Mouse (Mus musculus): ENCODE data around the gene Zfp94. TPM values are rescaled to one million over a fixed set of nuclear protein-coding genes. Genes with fewer than 3 reads are reported as not detected.

Gene Zfp94
- polyA plus RNA-seq, 1 experiment from 2014 or later, result 18.2 TPM

DNA sequence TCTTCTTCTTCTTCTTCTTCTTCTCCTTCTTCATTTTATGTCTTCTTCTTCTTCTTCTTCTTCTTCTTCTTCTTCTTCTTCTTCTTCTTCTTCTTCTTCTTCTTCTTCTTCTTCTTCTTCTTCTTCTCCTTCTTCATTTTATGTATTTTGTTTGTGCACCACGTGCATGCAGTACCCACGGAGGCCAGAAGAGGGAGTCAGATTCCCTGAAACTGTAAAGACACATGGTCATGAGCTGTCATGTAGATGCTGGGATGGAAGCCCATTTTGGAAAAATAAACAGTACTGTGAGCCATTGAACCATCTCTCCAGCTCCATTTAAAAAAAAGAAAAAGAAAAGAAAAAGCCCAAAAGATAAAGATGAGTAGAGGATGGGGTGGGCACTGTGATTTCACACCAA is 21.8 kb upstream of the Zfp94 start:
- no peak for ATAC-seq (ENCODE audit: low read depth)
- no peaks in the 10 kb centered on the region for H3K36me3 ChIP-seq
- no peak overlapping the region for H3K9ac ChIP-seq
- H3K4me1 ChIP-seq (replicated peaks), result no peaks in the 10 kb centered on the region
- H3K4me3 ChIP-seq, result no peak overlapping the region
- WGBS, result 43% methylated on average over 2 of the region's 2 CpGs
- peaks cover 17% of the 10 kb centered on the region for H3K27me3 ChIP-seq
- H3K27ac ChIP-seq (replicated peaks), result no peak overlapping the region
- no peaks in the 10 kb centered on the region for H3K9me3 ChIP-seq
- no peak overlapping the region for H3K4me2 ChIP-seq

DNA sequence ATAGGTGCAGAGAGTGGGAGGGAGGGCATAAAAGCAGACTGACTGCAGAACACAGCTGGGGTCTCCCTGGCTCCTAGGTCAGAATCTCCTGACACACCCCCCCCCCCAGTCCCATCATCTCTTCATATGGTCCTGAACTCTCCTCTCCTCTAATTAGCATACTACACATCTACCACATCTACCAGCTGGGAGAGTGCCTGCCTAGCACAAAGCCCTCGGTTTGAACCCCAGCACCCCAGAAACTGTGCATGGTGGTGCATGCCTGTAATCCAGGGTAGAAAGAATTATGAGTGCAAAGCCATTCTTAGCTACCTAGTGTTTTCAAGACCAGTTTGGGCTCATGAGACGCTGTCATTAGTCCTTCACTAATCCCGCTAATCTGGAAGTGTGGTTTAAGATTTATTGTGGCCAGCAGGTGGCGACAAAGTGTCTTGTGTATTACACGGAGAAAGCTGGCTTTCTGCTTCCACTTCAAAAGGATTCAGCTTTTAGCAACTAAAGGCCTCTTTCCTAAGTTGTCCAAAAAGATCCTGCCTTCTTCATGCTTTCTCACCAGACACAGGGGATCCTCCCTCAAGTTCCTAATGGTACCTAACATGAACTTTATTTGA is 19.3 kb upstream of the Zfp94 start:
- H3K27ac ChIP-seq (replicated peaks), result no peak overlapping the region
- 0 out of 2 replicates have a peak, but pooled peaks cover under 1% of the 10 kb centered on the region for H3K4me1 ChIP-seq (replicated peaks)
- H3K36me3 ChIP-seq, result no peaks in the 10 kb centered on the region
- H3K27me3 ChIP-seq, result peaks cover 25% of the 10 kb centered on the region
- no peak overlapping the region for H3K4me2 ChIP-seq
- H3K9me3 ChIP-seq, result no peaks in the 10 kb centered on the region
- 0 out of 2 replicates have a peak, but pooled peaks have one; percentile 61 for ATAC-seq (ENCODE audit: low read depth)
- WGBS, result 14% methylated on average over 5 of the region's 5 CpGs
- no peak overlapping the region for H3K4me3 ChIP-seq
- H3K9ac ChIP-seq, result no peak overlapping the region

DNA sequence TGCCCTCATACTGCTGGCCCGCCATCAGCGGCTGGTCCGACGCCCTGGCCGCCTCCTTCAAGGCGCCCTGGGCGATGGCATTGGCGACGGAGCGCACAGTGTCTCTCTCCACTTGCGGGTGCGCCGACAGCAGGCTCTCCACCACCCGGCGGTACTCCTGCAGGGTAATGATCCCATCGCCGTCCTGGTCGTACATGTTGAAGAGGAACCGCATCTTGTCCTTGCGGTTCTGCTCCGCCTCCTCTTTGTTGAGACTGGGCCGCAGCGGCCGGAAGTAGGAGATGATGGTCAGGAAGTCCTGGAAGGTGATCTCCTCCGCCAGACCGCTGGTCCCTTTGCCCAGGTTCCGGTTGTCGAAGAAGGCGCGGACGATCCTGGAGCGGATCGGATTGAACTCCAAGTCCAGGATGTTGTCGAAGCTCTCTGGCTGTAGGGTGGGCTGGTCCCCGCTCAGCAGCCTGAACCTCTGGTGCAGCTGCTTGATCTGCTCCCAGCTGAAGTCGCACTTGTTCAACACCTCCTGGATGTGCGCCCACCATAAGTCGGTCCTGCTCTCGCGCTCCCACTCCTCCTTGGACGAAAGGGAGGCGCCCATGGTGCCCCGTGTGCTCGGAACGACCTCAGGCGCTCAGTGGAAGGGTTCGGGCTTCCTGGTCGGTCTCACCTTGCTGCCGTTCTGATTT is 17.0 kb upstream of the Zfp94 start, which contains the start of gene Tescl:
Tescl (minus strand) TSS at position 633 of the 683 bp plus-strand sequence.
- no peaks in the 10 kb centered on the region for H3K9me3 ChIP-seq
- no peak within 1 kb of the TSS for H3K9ac ChIP-seq
- no peak within 1 kb of the TSS for H3K27ac ChIP-seq (replicated peaks)
- no peak for ATAC-seq (ENCODE audit: low read depth)
- H3K4me3 ChIP-seq, result 0 out of 2 replicates have a peak within 1 kb of the TSS, but pooled peaks have one; percentile 9
- WGBS, result 47% methylated on average over 49 of the region's 49 CpGs
- peak within 1 kb of the TSS; percentile 15; the same call in 1 of the 2 replicates for H3K4me2 ChIP-seq
- H3K4me1 ChIP-seq (replicated peaks), result 0 out of 2 replicates have a peak, but pooled peaks cover 11% of the 10 kb centered on the region
- H3K27me3 ChIP-seq, result peaks cover 25% of the 10 kb centered on the region
- no peaks in the 10 kb centered on the region for H3K36me3 ChIP-seq

DNA sequence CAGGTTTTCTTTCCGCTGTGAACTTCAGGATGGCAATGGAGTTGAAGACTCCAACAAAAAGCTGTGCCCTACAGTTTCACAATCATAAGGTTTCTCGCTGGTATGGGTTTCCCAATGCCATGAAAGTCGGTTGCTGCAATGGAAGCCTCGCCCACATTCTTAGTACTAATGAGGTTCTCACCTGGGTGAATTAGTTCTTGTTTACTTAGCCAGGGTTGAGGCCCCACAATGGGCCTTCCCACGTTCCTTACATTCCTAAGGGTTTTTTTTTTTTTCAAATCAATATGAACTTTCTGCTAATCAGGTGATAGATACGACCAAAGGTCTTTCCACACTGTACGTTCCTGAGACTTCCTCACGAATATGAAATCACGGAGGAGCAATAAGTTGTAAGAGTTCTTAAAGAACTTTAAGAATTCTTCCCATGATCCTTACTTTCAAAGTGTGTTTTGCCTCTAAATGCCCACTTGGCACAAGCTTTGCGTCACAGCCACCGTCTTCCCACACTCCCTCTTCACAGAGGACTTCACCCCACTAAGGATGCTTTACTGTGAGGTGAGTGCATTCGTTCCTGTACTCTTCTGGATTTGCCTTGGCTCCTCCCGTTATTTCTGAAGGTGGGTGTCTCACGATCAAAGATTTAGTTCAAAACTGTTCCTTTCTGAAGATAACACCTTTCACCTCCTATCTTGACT is 11.0 kb upstream of the Zfp94 start:
- Histone ChIP-seq H3K9me3 (peaks cover 8% of the 10 kb centered on the region), H3K27ac (replicated peaks) (no peak overlapping the region), H3K27me3 (no peaks in the 10 kb centered on the region), H3K36me3 (no peaks in the 10 kb centered on the region), H3K4me1 (replicated peaks) (peaks cover 27% of the 10 kb centered on the region), H3K4me2 (no peak overlapping the region), H3K9ac (no peak overlapping the region), H3K4me3 (no peak overlapping the region)
- ATAC-seq (ENCODE audit: low read depth), result no peak
- WGBS, result 90% methylated on average over 14 of the region's 14 CpGs

DNA sequence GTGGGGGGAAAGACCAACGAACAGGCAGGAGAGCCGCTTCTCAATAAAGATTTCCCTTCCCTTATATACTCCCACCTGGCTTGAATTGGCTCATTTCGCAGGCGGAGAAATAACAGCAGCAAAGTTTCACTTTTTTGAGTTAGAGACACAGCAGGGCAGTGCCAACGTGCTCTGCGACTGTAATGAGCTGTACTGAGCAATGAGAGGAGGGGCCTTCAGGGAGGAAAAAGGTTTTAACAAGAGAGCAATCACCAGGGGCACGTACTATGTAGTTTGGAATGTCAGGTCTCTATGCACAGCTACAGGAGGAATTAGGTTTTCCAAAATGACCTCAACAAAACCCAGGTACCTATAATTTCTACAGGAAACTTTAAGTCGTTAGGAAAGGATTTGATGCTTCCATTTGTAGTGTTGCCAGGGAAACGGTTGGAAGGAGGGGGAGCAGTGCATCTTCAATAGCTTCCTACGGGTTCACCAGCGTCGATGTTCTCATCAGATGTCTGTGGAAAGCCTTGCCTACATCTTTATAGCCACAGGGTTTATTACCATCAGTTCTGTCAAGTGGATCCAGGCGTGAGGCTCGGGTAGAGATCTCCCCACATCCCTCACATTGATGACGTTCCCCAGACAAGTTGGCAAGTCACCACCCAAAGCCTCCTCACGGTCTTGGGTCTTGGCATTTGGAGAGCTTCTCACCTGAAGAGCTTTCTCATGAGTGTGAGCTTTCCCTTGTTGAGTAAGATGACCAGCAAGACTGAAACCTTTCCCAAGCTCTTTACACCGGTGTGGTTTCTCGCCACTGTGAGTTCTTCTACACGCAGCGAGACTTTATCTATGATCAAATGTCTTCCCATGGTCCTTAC is 10.0 kb upstream of the Zfp94 start:
- Histone ChIP-seq H3K4me2 (peak overlapping the region; percentile 54), H3K27me3 (no peaks in the 10 kb centered on the region), H3K27ac (replicated peaks) (peak overlapping the region; percentile 62; the same call in 1 of the 2 replicates), H3K9me3 (peaks cover 8% of the 10 kb centered on the region), H3K4me3 (peak overlapping the region; percentile 29), H3K9ac (peak overlapping the region; percentile 56; the same call in 1 of the 2 replicates), H3K36me3 (no peaks in the 10 kb centered on the region), H3K4me1 (replicated peaks) (peaks cover 27% of the 10 kb centered on the region)
- WGBS, result 37% methylated on average over 20 of the region's 20 CpGs
- ATAC-seq (ENCODE audit: low read depth), result peak; percentile 76

DNA sequence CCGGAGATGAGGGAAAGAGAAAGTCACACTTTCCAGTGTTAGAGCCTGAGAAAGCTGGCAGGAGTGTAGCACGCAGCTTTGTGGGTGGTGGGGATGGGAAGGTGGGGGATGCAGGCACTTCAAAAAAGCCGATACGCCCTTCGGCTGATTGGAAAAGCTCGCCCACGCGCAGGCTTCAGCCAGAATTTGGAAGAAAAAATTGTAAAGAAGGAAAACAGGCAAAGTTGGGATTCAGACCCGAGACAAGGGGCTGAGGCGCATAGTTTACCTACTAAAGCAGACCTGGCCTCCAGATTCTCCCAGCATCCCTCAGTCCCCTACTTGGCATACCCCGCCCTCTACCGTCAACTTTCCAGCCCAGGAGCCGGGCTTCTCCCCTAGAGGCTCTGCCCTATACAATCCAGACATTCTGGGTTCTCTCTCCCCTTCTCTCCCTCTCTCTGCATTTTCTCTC is 9.2 kb upstream of the Zfp94 start:
- H3K4me2 ChIP-seq, result peak overlapping the region; percentile 54
- peaks cover 8% of the 10 kb centered on the region for H3K9me3 ChIP-seq
- ATAC-seq (ENCODE audit: low read depth), result peak; percentile 78; the same call in 1 of the 2 replicates
- peak overlapping the region; percentile 56 for H3K9ac ChIP-seq
- no peaks in the 10 kb centered on the region for H3K27me3 ChIP-seq
- H3K4me3 ChIP-seq, result peak overlapping the region; percentile 29
- peaks cover 26% of the 10 kb centered on the region for H3K4me1 ChIP-seq (replicated peaks)
- WGBS, result 3% methylated on average over 13 of the region's 13 CpGs
- H3K27ac ChIP-seq (replicated peaks), result peak overlapping the region; percentile 62
- no peaks in the 10 kb centered on the region for H3K36me3 ChIP-seq

DNA sequence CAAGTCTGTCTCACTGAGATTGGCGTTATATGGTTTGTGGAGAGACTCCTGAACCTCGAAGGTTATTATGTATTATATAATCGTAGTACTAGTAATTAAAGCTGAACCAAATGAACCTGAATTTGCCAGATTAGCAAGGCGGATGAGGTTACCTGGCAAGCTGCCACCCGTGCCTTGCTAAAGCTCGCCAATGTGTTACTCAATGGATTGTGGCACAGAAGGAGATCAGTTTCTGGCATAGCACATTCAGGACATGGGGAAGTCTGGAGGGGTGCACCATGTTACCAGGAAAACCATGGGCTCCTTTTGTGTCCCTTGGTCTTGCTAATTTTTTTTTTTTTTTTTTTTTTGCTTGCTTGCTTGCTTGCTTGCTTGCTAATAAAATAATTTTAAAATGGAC is 8.7 kb upstream of the Zfp94 start:
- no peak for ATAC-seq (ENCODE audit: low read depth)
- H3K9ac ChIP-seq, result no peak overlapping the region
- no peaks in the 10 kb centered on the region for H3K36me3 ChIP-seq
- H3K4me1 ChIP-seq (replicated peaks), result peaks cover 20% of the 10 kb centered on the region
- no peak overlapping the region for H3K4me3 ChIP-seq
- H3K9me3 ChIP-seq, result peaks cover 8% of the 10 kb centered on the region
- H3K27ac ChIP-seq (replicated peaks), result no peak overlapping the region; the same call in 1 of the 2 replicates
- 81% methylated on average over 6 of the region's 6 CpGs for WGBS
- no peaks in the 10 kb centered on the region for H3K27me3 ChIP-seq
- H3K4me2 ChIP-seq, result peak overlapping the region; percentile 54

DNA sequence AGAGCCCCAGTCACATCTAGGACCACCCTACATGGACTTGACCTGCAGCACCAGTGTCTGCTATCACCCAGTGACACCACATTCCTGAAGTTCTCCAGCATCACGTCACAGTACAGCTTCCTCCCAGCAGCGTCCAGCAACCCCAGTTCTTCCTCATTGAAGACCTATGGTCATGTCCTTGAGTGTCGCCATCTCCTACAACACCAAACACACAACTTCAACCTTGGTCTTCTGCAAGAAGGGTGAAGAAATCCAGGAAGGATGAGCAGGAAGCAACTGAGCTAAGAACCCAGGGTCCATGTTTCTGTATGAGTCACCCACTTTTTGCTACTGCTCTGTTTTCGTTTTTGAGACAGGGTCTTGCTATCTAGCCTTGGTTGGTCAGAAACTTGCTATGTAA is 6.1 kb upstream of the Zfp94 start:
- no peak for ATAC-seq (ENCODE audit: low read depth)

DNA sequence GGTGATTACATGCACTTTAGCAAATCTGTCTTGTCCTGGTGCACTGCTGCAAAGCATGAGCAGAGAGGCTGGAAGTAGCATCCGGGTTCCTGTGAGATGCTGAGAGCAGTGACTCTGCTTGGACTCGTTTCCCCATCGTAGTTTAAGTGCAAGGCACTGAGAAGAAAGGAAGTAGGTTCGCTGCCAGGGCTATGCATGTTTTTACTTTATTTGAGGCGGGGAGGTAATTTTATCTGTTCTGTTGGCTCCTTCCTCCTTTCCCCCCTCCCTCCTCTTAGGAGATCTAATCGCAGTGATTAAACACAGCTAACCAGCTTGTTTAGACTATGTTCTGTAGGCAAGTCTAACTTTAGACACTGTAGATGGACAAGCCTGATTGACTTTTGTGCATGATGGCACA is 2.5 kb upstream of the Zfp94 start:
- H3K4me1 ChIP-seq (replicated peaks), result peaks cover 15% of the 10 kb centered on the region
- no peaks in the 10 kb centered on the region for H3K36me3 ChIP-seq
- H3K9ac ChIP-seq, result no peak overlapping the region
- peaks cover 5% of the 10 kb centered on the region; the same call in 1 of the 2 replicates for H3K27me3 ChIP-seq
- no peak for ATAC-seq (ENCODE audit: low read depth)
- WGBS, result 77% methylated on average over 6 of the region's 6 CpGs
- H3K4me3 ChIP-seq, result no peak overlapping the region
- no peak overlapping the region for H3K4me2 ChIP-seq
- H3K9me3 ChIP-seq, result peaks cover 3% of the 10 kb centered on the region
- no peak overlapping the region for H3K27ac ChIP-seq (replicated peaks)

More for the DNA sequence above, 6.1 kb upstream of the Zfp94 start:
- Histone ChIP-seq H3K4me2 (no peak overlapping the region), H3K9ac (no peak overlapping the region), H3K27me3 (peaks cover 5% of the 10 kb centered on the region; the same call in 1 of the 2 replicates), H3K9me3 (peaks cover 8% of the 10 kb centered on the region), H3K27ac (replicated peaks) (no peak overlapping the region), H3K36me3 (no peaks in the 10 kb centered on the region), H3K4me3 (no peak overlapping the region), H3K4me1 (replicated peaks) (peaks cover 16% of the 10 kb centered on the region)
- WGBS, result 80% methylated on average over 4 of the region's 4 CpGs

DNA sequence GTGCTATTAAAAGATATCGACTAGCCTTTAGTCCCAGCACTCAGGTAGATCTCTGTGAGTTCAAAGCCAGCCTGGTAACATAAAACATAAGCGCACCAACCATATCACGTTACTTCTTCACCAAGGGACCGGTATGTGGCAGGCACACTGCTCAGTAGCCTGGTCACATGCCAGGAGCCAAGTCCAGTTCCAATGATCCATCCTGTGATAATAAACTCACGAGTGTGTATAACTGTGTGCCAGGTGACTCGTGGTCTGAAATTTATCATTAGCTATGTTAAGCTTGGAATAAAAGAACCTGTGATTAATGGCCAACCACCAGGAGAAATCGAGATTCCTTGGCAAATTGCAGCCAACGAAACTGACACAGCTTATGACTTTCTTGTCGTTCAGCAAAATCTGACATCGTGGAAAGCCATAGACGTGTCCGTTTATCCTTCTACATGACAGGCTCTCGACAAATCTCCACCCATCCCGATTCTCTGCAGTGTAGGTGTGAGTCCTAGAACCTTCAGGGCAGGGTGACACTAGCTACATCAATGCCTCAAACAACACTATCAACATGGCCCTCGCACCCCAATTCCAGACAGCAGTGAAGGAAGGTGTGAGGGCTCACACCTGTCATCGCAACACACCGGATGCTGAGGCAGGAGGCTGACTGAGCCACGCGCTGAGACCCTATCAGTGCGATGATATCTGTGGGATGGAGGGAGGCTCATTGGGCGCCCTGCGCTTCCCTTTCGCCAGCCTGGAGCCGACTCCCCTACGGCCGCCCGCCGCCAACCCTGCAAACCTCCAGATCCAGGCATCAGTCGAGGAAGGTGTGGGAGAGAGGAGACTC is 520 bp downstream of the Zfp94 start:
- Histone ChIP-seq H3K27ac (replicated peaks) (peak overlapping the region; percentile 66), H3K9me3 (no peaks in the 10 kb centered on the region), H3K4me3 (peak overlapping the region; percentile 66), H3K36me3 (peaks cover 21% of the 10 kb centered on the region), H3K4me2 (peak overlapping the region; percentile 81), H3K27me3 (peaks cover 5% of the 10 kb centered on the region; the same call in 1 of the 2 replicates), H3K9ac (peak overlapping the region; percentile 82), H3K4me1 (replicated peaks) (peaks cover 15% of the 10 kb centered on the region)
- WGBS, result 29% methylated on average over 29 of the region's 29 CpGs
- peak; percentile 83; the same call in 1 of the 2 replicates for ATAC-seq (ENCODE audit: low read depth)
